Mouse (Mus musculus): ENCODE results near the gene Cib1. TPM values are rescaled to one million over a fixed set of nuclear protein-coding genes. Genes with fewer than 3 reads are reported as not detected.

Cib1 gene
- polyA plus RNA-seq, 1 experiment, result 344 TPM

GRCm38 (mm10) chr7:80203638-80204096 is 28.9 kb downstream of the Cib1 start:
- no peak overlapping the region for H3K27ac ChIP-seq (ENCODE audit: insufficient read depth, low read depth, low read length)
- TF ChIP-seq POLR2A (IDR thresholded peaks at IDR 0.05; ENCODE audit: low read depth, low read length) (no peak), CTCF (conservative IDR thresholded peaks at IDR 0.05; ENCODE audit: insufficient read depth, insufficient read length, low read depth, low read length) (no peak)
- H3K36me3 ChIP-seq (ENCODE audit: control insufficient read depth, insufficient read depth, low read length), result no peaks in the 10 kb centered on the region
- no peak for DNase-seq
- peaks cover 67% of the 10 kb centered on the region for H3K4me1 ChIP-seq (ENCODE audit: control insufficient read depth, insufficient read depth, low read length)
- H3K4me3 ChIP-seq (ENCODE audit: insufficient read depth, low read depth, low read length), result no peak overlapping the region
- 42% methylated on average over 12 of the region's 12 CpGs for WGBS
- H3K27me3 ChIP-seq (replicated peaks; ENCODE audit: control insufficient read depth, insufficient read depth, low read length), result no peaks in the 10 kb centered on the region

- 77% methylated on average over 5 of the region's 5 CpGs for WGBS
- Histone ChIP-seq H3K27me3 (replicated peaks; ENCODE audit: control insufficient read depth, insufficient read depth, low read length) (no peaks in the 10 kb centered on the region), H3K36me3 (ENCODE audit: control insufficient read depth, insufficient read depth, low read length) (no peaks in the 10 kb centered on the region), H3K27ac (ENCODE audit: insufficient read depth, low read depth, low read length) (no peak overlapping the region), H3K4me3 (ENCODE audit: insufficient read depth, low read depth, low read length) (no peak overlapping the region), H3K4me1 (ENCODE audit: control insufficient read depth, insufficient read depth, low read length) (peaks cover 60% of the 10 kb centered on the region)
- DNase-seq, result no peak
- TF ChIP-seq CTCF (conservative IDR thresholded peaks at IDR 0.05; ENCODE audit: insufficient read depth, insufficient read length, low read depth, low read length), result no peak
- TF ChIP-seq POLR2A (IDR thresholded peaks at IDR 0.05; ENCODE audit: low read depth, low read length), result no peak
Observed at GRCm38 (mm10) chr7:80202961-80203360, 29.7 kb downstream of the Cib1 start.

DNA sequence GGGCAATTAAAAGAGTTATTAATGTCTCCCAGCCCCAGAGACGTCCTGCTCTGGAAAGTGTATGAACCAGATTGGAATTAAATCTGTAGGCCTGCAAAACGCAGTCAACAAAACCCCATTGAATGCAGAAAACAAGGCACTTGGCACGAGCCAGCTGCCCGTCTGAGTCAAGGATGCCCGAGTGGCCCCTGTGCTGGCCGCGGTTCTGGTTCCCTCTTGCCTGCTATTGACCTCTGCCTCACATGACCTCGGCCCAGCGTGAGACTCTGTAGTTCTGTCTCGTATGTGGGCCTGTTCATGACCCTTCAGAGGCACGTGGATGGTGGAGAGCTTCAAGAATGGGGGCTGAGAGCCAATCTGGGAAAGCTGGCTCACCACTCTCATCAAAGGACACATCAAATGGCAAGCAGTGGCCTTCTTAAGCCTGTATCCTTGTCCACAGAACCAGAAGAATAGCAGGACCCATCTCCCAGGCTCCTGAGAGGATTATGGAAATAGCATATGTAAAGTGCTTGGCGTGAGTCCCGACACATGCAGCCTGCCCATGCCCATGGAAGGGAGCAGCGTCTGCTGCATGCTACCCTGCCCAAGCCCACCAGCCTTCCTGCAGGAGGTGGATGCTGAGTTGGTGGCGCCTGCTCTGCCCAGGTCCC is 30.6 kb downstream of the Cib1 start:
- Histone ChIP-seq H3K36me3 (ENCODE audit: control insufficient read depth, insufficient read depth, low read length) (no peaks in the 10 kb centered on the region), H3K27ac (ENCODE audit: insufficient read depth, low read depth, low read length) (no peak overlapping the region), H3K4me3 (ENCODE audit: insufficient read depth, low read depth, low read length) (no peak overlapping the region), H3K27me3 (replicated peaks; ENCODE audit: control insufficient read depth, insufficient read depth, low read length) (no peaks in the 10 kb centered on the region), H3K4me1 (ENCODE audit: control insufficient read depth, insufficient read depth, low read length) (peaks cover 58% of the 10 kb centered on the region)
- DNase-seq, result peak; percentile 61
- WGBS, result 66% methylated on average over 15 of the region's 15 CpGs
- TF ChIP-seq POLR2A (IDR thresholded peaks at IDR 0.05; ENCODE audit: low read depth, low read length) (no peak), CTCF (conservative IDR thresholded peaks at IDR 0.05; ENCODE audit: insufficient read depth, insufficient read length, low read depth, low read length) (no peak)

DNA sequence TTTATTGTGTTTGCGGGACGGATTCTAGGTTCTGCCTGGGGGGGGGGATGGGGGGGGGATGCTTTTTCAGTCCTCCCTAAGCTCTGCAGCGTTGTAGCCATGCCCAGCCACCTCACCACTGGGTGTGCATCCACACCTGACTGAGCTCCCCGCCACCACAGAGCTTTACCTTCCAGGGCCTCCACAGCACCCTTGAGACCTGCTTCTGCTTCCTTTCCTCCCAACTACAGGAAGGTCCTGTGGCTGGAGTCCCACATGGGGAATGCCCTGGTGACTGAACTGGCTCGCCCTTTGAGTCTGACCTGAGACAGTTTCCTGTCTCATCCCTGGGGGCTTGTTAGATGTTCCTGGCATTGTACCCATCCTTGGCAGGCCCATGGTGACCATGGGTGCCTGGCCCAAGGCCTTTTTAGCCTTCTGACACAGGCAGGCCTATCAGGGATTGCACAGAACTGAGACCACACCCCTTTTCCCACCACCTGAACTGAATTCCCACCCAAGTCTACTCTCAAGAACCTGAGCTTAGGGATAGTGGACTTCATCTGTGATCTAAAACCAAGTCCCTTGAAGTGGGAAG is 31.6 kb downstream of the Cib1 start:
- no peaks in the 10 kb centered on the region for H3K27me3 ChIP-seq (replicated peaks; ENCODE audit: control insufficient read depth, insufficient read depth, low read length)
- H3K4me1 ChIP-seq (ENCODE audit: control insufficient read depth, insufficient read depth, low read length), result peaks cover 48% of the 10 kb centered on the region
- H3K36me3 ChIP-seq (ENCODE audit: control insufficient read depth, insufficient read depth, low read length), result no peaks in the 10 kb centered on the region
- no peak overlapping the region for H3K4me3 ChIP-seq (ENCODE audit: insufficient read depth, low read depth, low read length)
- H3K27ac ChIP-seq (ENCODE audit: insufficient read depth, low read depth, low read length), result no peak overlapping the region
- WGBS, result 52% methylated on average over 5 of the region's 5 CpGs
- TF ChIP-seq CTCF (conservative IDR thresholded peaks at IDR 0.05; ENCODE audit: insufficient read depth, insufficient read length, low read depth, low read length), result no peak
- no peak for TF ChIP-seq POLR2A (IDR thresholded peaks at IDR 0.05; ENCODE audit: low read depth, low read length)
- peak; percentile 15 for DNase-seq

DNA sequence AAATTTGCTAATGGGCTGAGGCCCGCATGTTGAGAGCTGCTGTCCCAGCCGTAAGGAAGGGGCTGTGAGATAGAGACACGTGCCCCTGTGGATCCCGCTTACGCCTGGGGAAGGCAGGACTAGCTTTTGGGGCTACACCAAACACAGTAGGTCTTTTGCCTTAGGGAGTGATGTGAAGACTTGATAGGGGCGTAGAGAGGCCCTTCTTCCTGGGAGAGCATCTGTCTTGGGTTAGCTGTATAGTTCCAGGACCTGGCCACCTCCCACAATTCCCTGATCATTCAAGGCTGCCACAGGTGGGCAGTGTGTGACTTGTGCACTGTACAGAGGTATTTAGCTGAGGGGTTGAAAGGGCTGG is 32.0 kb downstream of the Cib1 start:
- WGBS, result 87% methylated on average over 6 of the region's 6 CpGs
- H3K36me3 ChIP-seq (ENCODE audit: control insufficient read depth, insufficient read depth, low read length), result no peaks in the 10 kb centered on the region
- TF ChIP-seq CTCF (conservative IDR thresholded peaks at IDR 0.05; ENCODE audit: insufficient read depth, insufficient read length, low read depth, low read length) (no peak), POLR2A (IDR thresholded peaks at IDR 0.05; ENCODE audit: low read depth, low read length) (no peak)
- no peak for DNase-seq
- no peak overlapping the region for H3K4me3 ChIP-seq (ENCODE audit: insufficient read depth, low read depth, low read length)
- H3K27ac ChIP-seq (ENCODE audit: insufficient read depth, low read depth, low read length), result no peak overlapping the region; the same call in 1 of the 2 replicates
- H3K27me3 ChIP-seq (replicated peaks; ENCODE audit: control insufficient read depth, insufficient read depth, low read length), result no peaks in the 10 kb centered on the region
- peaks cover 44% of the 10 kb centered on the region for H3K4me1 ChIP-seq (ENCODE audit: control insufficient read depth, insufficient read depth, low read length)

DNA sequence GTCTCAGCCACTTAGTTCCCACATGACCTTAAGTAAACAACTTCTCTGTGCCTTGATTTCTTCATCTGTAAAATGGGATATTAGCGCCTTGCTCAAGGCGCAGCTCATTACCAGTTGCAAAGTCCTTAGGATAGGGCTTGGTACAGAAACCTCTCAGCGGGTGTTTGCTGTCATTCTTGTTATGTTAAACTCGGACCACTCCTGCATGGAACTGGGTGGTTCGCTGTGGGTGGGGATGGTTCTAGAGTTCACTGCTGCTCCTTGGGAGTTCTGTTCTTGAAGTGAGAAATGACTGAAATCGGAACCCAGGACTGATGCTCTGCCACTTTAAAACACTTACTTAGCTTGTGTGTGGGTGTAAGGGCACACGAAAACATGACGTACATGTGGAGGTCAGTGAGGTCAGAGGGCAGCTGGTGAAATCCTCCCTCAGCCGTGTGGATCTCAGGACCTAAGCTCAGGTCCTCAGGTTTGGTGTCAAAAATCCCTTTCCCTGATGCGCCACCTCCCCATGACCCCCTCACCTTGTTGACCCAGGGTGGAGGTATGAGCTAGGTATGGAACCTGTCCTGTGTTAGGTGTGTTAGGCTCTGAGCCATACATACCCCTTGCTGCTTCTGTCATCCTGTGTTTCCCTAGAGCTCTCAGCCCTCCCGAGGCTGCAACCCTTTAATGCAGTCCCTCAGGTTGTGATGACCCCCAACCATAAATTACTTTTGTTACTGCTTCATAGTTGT is 32.6 kb downstream of the Cib1 start:
- Histone ChIP-seq H3K4me3 (ENCODE audit: insufficient read depth, low read depth, low read length) (no peak overlapping the region), H3K36me3 (ENCODE audit: control insufficient read depth, insufficient read depth, low read length) (no peaks in the 10 kb centered on the region)
- DNase-seq, result no peak

DNA sequence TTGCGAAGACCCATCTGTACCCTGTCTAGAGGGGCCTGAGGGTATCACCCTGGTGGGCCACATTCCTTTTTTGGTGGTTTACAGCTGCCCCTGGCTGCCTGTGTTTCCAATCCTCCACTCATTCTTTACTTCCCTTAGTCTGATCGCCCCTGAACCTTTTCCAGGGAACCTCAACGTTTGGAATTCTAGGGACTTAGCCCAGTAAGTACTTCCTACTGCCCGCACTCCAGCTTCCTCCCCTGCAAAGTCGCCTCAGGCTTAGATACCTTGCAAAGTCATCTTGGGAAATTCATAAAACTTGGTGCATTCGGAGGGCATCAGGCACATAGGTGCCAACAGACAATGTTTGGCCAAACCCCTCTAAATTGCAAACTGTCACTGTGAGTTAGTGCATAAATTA is 33.3 kb downstream of the Cib1 start:
- 36% methylated on average over 6 of the region's 6 CpGs for WGBS
- Histone ChIP-seq H3K27ac (ENCODE audit: insufficient read depth, low read depth, low read length) (peak overlapping the region; percentile 71; the same call in 1 of the 2 replicates), H3K4me1 (ENCODE audit: control insufficient read depth, insufficient read depth, low read length) (peaks cover 40% of the 10 kb centered on the region), H3K36me3 (ENCODE audit: control insufficient read depth, insufficient read depth, low read length) (no peaks in the 10 kb centered on the region), H3K27me3 (replicated peaks; ENCODE audit: control insufficient read depth, insufficient read depth, low read length) (no peaks in the 10 kb centered on the region), H3K4me3 (ENCODE audit: insufficient read depth, low read depth, low read length) (peak overlapping the region; percentile 78)
- no peak for DNase-seq
- TF ChIP-seq POLR2A (IDR thresholded peaks at IDR 0.05; ENCODE audit: low read depth, low read length), result no peak
- TF ChIP-seq CTCF (conservative IDR thresholded peaks at IDR 0.05; ENCODE audit: insufficient read depth, insufficient read length, low read depth, low read length), result no peak

More for the DNA sequence above, 32.6 kb downstream of the Cib1 start:
- Histone ChIP-seq H3K27me3 (replicated peaks; ENCODE audit: control insufficient read depth, insufficient read depth, low read length) (no peaks in the 10 kb centered on the region), H3K27ac (ENCODE audit: insufficient read depth, low read depth, low read length) (no peak overlapping the region; the same call in 1 of the 2 replicates), H3K4me1 (ENCODE audit: control insufficient read depth, insufficient read depth, low read length) (peaks cover 43% of the 10 kb centered on the region)
- no peak for TF ChIP-seq POLR2A (IDR thresholded peaks at IDR 0.05; ENCODE audit: low read depth, low read length)
- TF ChIP-seq CTCF (conservative IDR thresholded peaks at IDR 0.05; ENCODE audit: insufficient read depth, insufficient read length, low read depth, low read length), result no peak
- 71% methylated on average over 11 of the region's 11 CpGs for WGBS

Measured in kidney, adult 2 months (tissue).